Mouse (Mus musculus) bone marrow macrophage, adult 2 months (primary cell): ENCODE measurements around the gene Cers6.

Experiments
- CTCF ChIP-seq: IDR thresholded peaks from 2 replicates; pipeline ENCODE4 v1.5.1; 2012; ENCODE audit warnings: low read depth, mild to moderate bottlenecking, low read length, moderate library complexity
- POLR2A ChIP-seq: IDR thresholded peaks from 2 replicates; pipeline ENCODE4 v1.6.1; 2012; ENCODE audit warnings: mild to moderate bottlenecking, low read depth, low read length, borderline replicate concordance

DNA sequence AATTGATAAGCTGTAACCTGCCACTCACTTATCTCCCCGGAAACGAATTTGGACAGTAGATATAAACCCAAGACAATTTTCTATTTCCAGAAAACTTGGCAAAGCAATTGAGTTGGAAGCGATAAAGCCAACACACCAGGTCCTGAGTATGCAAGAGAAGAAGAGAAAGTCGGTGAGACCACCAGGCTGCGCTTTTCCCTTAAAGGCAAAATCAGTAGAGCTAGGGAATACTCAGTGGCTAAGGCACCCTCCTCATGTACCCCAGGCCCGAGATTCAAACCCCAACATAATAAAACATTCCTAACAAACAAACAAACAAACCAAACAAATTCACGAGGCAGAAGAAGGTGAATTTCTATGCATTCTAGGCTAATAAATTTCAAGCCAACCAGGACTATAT is 295.0 kb downstream of the Cers6 start:
- TF ChIP-seq CTCF (no peak), POLR2A (no peak)
